Mouse (Mus musculus) heart, adult 8-10 months (tissue): ENCODE measurements around the gene Mnat1. TPM values are rescaled to one million over a fixed set of nuclear protein-coding genes. Genes with fewer than 3 reads are reported as not detected.

Experiments used
- DNase-seq: peaks from one replicate; pipeline ENCODE4 v3.0.0; 2022; ENCODE audit warnings: low spot score
- total RNA-seq, 4 experiments: library from RNA; stranded (reverse); gene quantifications; 2 replicates each; pipeline ENCODE4 v1.2.4; 2022

Mnat1 gene
- total RNA-seq, 4 experiments from 2014 or later, result 18.1 to 22.3 (median 20.5) TPM

GRCm38 (mm10) chr12:73231552-73231951, 108.0 kb downstream of the Mnat1 start:
- DNase-seq, result no peak

GRCm38 (mm10) chr12:73232586-73232985, 109.1 kb downstream of the Mnat1 start:
- DNase-seq, result no peak

GRCm38 (mm10) chr12:73241960-73242359, 118.4 kb downstream of the Mnat1 start:
- DNase-seq, result no peak

GRCm38 (mm10) chr12:73245687-73246086, 122.2 kb downstream of the Mnat1 start:
- no peak for DNase-seq

GRCm38 (mm10) chr12:73255006-73255405, 131.5 kb downstream of the Mnat1 start:
- DNase-seq, result no peak

GRCm38 (mm10) chr12:73259269-73259668, 135.8 kb downstream of the Mnat1 start:
- no peak for DNase-seq

- DNase-seq, result no peak
These were observed 136.8 kb downstream of the Mnat1 start for GRCm38 (mm10) chr12:73260339-73260738.

GRCm38 (mm10) chr12:73265381-73265978, 142.0 kb downstream of the Mnat1 start:
- DNase-seq, result no peak

GRCm38 (mm10) chr12:73266597-73266996, 143.1 kb downstream of the Mnat1 start:
- no peak for DNase-seq

- DNase-seq, result no peak
These were observed 145.0 kb downstream of the Mnat1 start for GRCm38 (mm10) chr12:73268497-73268896.

GRCm38 (mm10) chr12:73269531-73269930, 146.0 kb downstream of the Mnat1 start:
- DNase-seq, result no peak

- DNase-seq, result no peak
These were observed 146.4 kb downstream of the Mnat1 start for GRCm38 (mm10) chr12:73269933-73270332.

GRCm38 (mm10) chr12:73274921-73275320, 151.4 kb downstream of the Mnat1 start:
- DNase-seq, result no peak

- DNase-seq, result peak; percentile 92
These were observed 163.0 kb downstream of the Mnat1 start, which contains the start of the genes Trmt5 and Slc38a6 for GRCm38 (mm10) chr12:73286287-73287092. Gene Trmt5 (minus strand): TSS chr12:73286710. Gene Slc38a6 (plus strand): TSS chr12:73286779.

GRCm38 (mm10) chr12:73287609-73288008, 164.1 kb downstream of the Mnat1 start:
- peak; percentile 52 for DNase-seq

GRCm38 (mm10) chr12:73288626-73289025, 165.1 kb downstream of the Mnat1 start:
- DNase-seq, result no peak

- no peak for DNase-seq
These were observed 171.4 kb downstream of the Mnat1 start for GRCm38 (mm10) chr12:73294884-73295283.

GRCm38 (mm10) chr12:73295505-73296140, 172.1 kb downstream of the Mnat1 start:
- DNase-seq, result no peak

- no peak for DNase-seq
These were observed 175.1 kb downstream of the Mnat1 start for GRCm38 (mm10) chr12:73298621-73299020.

GRCm38 (mm10) chr12:73300531-73300930, 177.0 kb downstream of the Mnat1 start:
- no peak for DNase-seq

GRCm38 (mm10) chr12:73304636-73305035, 181.1 kb downstream of the Mnat1 start:
- no peak for DNase-seq

- no peak for DNase-seq
These were observed 184.2 kb downstream of the Mnat1 start for GRCm38 (mm10) chr12:73307750-73308149.

- no peak for DNase-seq
These were observed 185.2 kb downstream of the Mnat1 start for GRCm38 (mm10) chr12:73308711-73309110.
